ENCODE assay signal across 8 mouse cellular contexts in genomic region chr12:24493011-24493410, GRCm38 (mm10). TPM values are rescaled to one million over a fixed set of nuclear protein-coding genes. Genes with fewer than 3 reads are reported as not detected.
DNase-seq lines count a peak whose midpoint lies in the region; ATAC-seq and TF ChIP-seq lines count a peak whose summit lies in the region.

No protein-coding gene starts in this region.

- H3K4me2 ChIP-seq in intestine, embryonic 14.5 days (ENCODE audit: low read length) = peak overlapping the region; percentile 37

- no peak for TF ChIP-seq EP300 in heart, adult 2 months (IDR thresholded peaks at IDR 0.05; ENCODE audit: insufficient read depth, low read depth, low read length)

- WGBS in heart, adult 2 months = 50% methylated on average over 9 of the region's 9 CpGs
- 54% methylated on average over 9 of the region's 9 CpGs for WGBS in spleen, adult 2 months
- 62% methylated on average over 9 of the region's 9 CpGs for WGBS in intestine, embryonic 14.5 days
- WGBS in small intestine, adult 2 months = 61% methylated on average over 9 of the region's 9 CpGs

- TF ChIP-seq CTCF in heart, adult 2 months (IDR thresholded peaks at IDR 0.05) = no peak
- no peak for TF ChIP-seq CTCF in spleen, adult 2 months (IDR thresholded peaks at IDR 0.05; ENCODE audit: extremely low read depth, insufficient read depth, insufficient read length, insufficient replicate concordance)
- no peak for TF ChIP-seq CTCF in small intestine, adult 2 months (IDR thresholded peaks at IDR 0.05; ENCODE audit: extremely low read depth, insufficient read length, insufficient replicate concordance, low read depth, low read length)

- no peak for DNase-seq in heart, adult 2 months
- DNase-seq in heart, postnatal 10 days = no peak
- no peak for DNase-seq in spleen, adult 2 months (ENCODE audit: low read depth in 1 of 2, low spot score in 2 of 2)
- DNase-seq in spleen, postnatal 4 days (ENCODE audit: low spot score in 2 of 2) = no peak
- no peak for DNase-seq in intestine, embryonic 14.5 days (ENCODE audit: low spot score)
- DNase-seq in embryo, embryonic 9.5 days (ENCODE audit: extremely low spot score) = no peak
- no peak for DNase-seq in right cerebral cortex, adult 2 months (ENCODE audit: low spot score in 2 of 2)

- no peak for TF ChIP-seq POLR2A in heart, adult 2 months (IDR thresholded peaks at IDR 0.05; ENCODE audit: insufficient read depth, low read depth, low read length)
- TF ChIP-seq POLR2A in spleen, adult 2 months (IDR thresholded peaks at IDR 0.05; ENCODE audit: low read depth, low read length) = no peak
- no peak for TF ChIP-seq POLR2A in small intestine, adult 2 months (IDR thresholded peaks at IDR 0.05; ENCODE audit: low read depth, low read length)

- no peak for ATAC-seq in intestine, embryonic 14.5 days (replicated peaks; ENCODE audit: low FRiP score, low TSS enrichment, low read depth)

- no peaks in the 10 kb centered on the region for H3K4me1 ChIP-seq in heart, adult 2 months (ENCODE audit: control insufficient read depth, insufficient read depth, low read length)
- no peaks in the 10 kb centered on the region for H3K4me1 ChIP-seq in spleen, adult 2 months (ENCODE audit: control insufficient read depth, insufficient read depth, insufficient read length)
- H3K4me1 ChIP-seq in intestine, embryonic 14.5 days (replicated peaks; ENCODE audit: control insufficient read depth, insufficient read depth, low read length) = no peaks in the 10 kb centered on the region
- no peaks in the 10 kb centered on the region; the same call in 1 of the 2 replicates for H3K4me1 ChIP-seq in small intestine, adult 2 months (ENCODE audit: control insufficient read depth, insufficient read depth, insufficient read length, low read length)

- no peaks in the 10 kb centered on the region for H3K9me3 ChIP-seq in intestine, embryonic 14.5 days (ENCODE audit: control insufficient read depth, low read length)

- no peaks in the 10 kb centered on the region for H3K27me3 ChIP-seq in heart, adult 2 months (ENCODE audit: control insufficient read depth, insufficient read depth, low read length)
- no peaks in the 10 kb centered on the region for H3K27me3 ChIP-seq in spleen, adult 2 months (ENCODE audit: control insufficient read depth, insufficient read depth, low read length)
- no peaks in the 10 kb centered on the region for H3K27me3 ChIP-seq in intestine, embryonic 14.5 days (replicated peaks; ENCODE audit: control insufficient read depth, insufficient read depth, low read length)
- no peaks in the 10 kb centered on the region for H3K27me3 ChIP-seq in small intestine, adult 2 months (ENCODE audit: control insufficient read depth, insufficient read depth, low read length)

- intact Hi-C loops in heart, adult 2 months (cut with DNase I) = no loop called here
- intact Hi-C loops in heart, postnatal 10 days (cut with DNase I) = no loop called here

- H3K9ac ChIP-seq in heart, adult 2 months (ENCODE audit: low read depth, low read length) = 0 out of 2 replicates have a peak overlapping the region, but pooled peaks have one; percentile 31
- no peak overlapping the region for H3K9ac ChIP-seq in intestine, embryonic 14.5 days (ENCODE audit: low read length)

- H3K4me3 ChIP-seq in heart, adult 2 months = no peak overlapping the region
- H3K4me3 ChIP-seq in spleen, adult 2 months (ENCODE audit: extremely low read depth, insufficient read depth, insufficient read length) = peak overlapping the region; percentile 33; the same call in 1 of the 2 replicates
- H3K4me3 ChIP-seq in intestine, embryonic 14.5 days (ENCODE audit: low read depth, low read length) = peak overlapping the region; percentile 6; the same call in 1 of the 2 replicates
- H3K4me3 ChIP-seq in small intestine, adult 2 months (ENCODE audit: low read depth, low read length) = peak overlapping the region; percentile 19; the same call in 1 of the 2 replicates

- no peak overlapping the region for H3K27ac ChIP-seq in heart, adult 2 months
- 0 out of 2 replicates have a peak overlapping the region, but pooled peaks have one; percentile 10 for H3K27ac ChIP-seq in spleen, adult 2 months (ENCODE audit: insufficient read depth, low read length)
- H3K27ac ChIP-seq in intestine, embryonic 14.5 days (ENCODE audit: low read depth) = no peak overlapping the region
- H3K27ac ChIP-seq in small intestine, adult 2 months (ENCODE audit: insufficient read depth, low read depth, low read length) = no peak overlapping the region

- H3K36me3 ChIP-seq in heart, adult 2 months (ENCODE audit: control insufficient read depth, insufficient read depth, low read length) = no peaks in the 10 kb centered on the region
- H3K36me3 ChIP-seq in spleen, adult 2 months (ENCODE audit: control insufficient read depth, insufficient read depth, low read length) = no peaks in the 10 kb centered on the region
- H3K36me3 ChIP-seq in intestine, embryonic 14.5 days (ENCODE audit: control insufficient read depth, insufficient read depth, low read length) = no peaks in the 10 kb centered on the region
- no peaks in the 10 kb centered on the region for H3K36me3 ChIP-seq in small intestine, adult 2 months (ENCODE audit: control insufficient read depth, insufficient read depth, low read length)

- no peaks in the 10 kb centered on the region for H3K79me2 ChIP-seq in heart, adult 2 months (replicated peaks; ENCODE audit: control insufficient read depth, insufficient read depth, low read length)

RNA-seq across cellular contexts. Expression of gene Taf1b, which starts 5.1 kb away (rescaled TPM):
- 10 to 100 TPM in 1 of 2 experiments, 1 to 10 TPM in 1; 9.8 to 10.8 TPM for total RNA-seq in heart, adult 2 months (2021)
- 6.4 and 9.8 TPM in 2 replicates for polyA plus RNA-seq in heart, adult 2 months (2012; rRNA removed)
- total RNA-seq in heart, postnatal 10 days (2021) = 10 to 100 TPM; 12.2 to 12.5 TPM
- 5.2 and 8.0 TPM in 2 replicates for polyA plus RNA-seq in spleen, adult 2 months (2012; rRNA removed)
- polyA plus RNA-seq in intestine, embryonic 14.5 days (2014; fragmentation: Nextera tagmentation; extraction: Ambion mirVana) = 22.9 and 23.9 TPM in 2 replicates
- 0.79 and 1.9 TPM in 2 replicates for polyA plus RNA-seq in small intestine, adult 2 months (2012; rRNA removed)
